Mouse (Mus musculus) midbrain, embryonic 15.5 days (tissue): Measurements from ENCODE around the gene F2rl1. TPM values are rescaled to one million over a fixed set of nuclear protein-coding genes. Genes with fewer than 3 reads are reported as not detected.

Experiments
- ATAC-seq: fragments of 200-750 bp; cut with Nextera tagmentation; replicated peaks from 2 replicates; pipeline ENCODE4 v1.8.0; 2017; ENCODE audit warnings: moderate TSS enrichment
- H3K27ac ChIP-seq: fragments of 300-500 bp; sonication (generic); 2 replicates; pipeline ENCODE4 v1.5.1; 2015; ENCODE audit warnings: mild to moderate bottlenecking, inconsistent platforms
- H3K27me3 ChIP-seq: fragments of 300-500 bp; sonication (generic); replicated peaks from 2 replicates; pipeline ENCODE4 v1.6.1; 2015; ENCODE audit warnings: inconsistent platforms
- H3K36me3 ChIP-seq: fragments of 300-500 bp; sonication (generic); replicated peaks from 2 replicates; pipeline ENCODE4 v1.6.1; 2015; ENCODE audit warnings: inconsistent platforms
- H3K4me1 ChIP-seq: fragments of 300-500 bp; sonication (generic); 2 replicates; pipeline ENCODE4 v1.6.1; 2015; ENCODE audit warnings: inconsistent platforms
- H3K4me2 ChIP-seq: fragments of 300-500 bp; sonication (generic); 2 replicates; pipeline ENCODE4 v1.6.1; 2015; ENCODE audit warnings: inconsistent platforms, mild to moderate bottlenecking, moderate library complexity
- H3K4me3 ChIP-seq: fragments of 300-500 bp; sonication (generic); 2 replicates; pipeline ENCODE4 v1.5.1; 2015; ENCODE audit warnings: mild to moderate bottlenecking, inconsistent platforms
- H3K9ac ChIP-seq: fragments of 300-500 bp; sonication (generic); 2 replicates; pipeline ENCODE4 v1.6.1; 2015; ENCODE audit warnings: mild to moderate bottlenecking, inconsistent platforms
- H3K9me3 ChIP-seq: fragments of 300-500 bp; sonication (generic); 2 replicates; pipeline ENCODE4 v1.6.1; 2016; ENCODE audit warnings: inconsistent platforms
- WGBS: fragments of 180-500 bp; shearing (Covaris S2); methylation state at CpG from one replicate; pipeline ENCODE4 v1.1.7; 2015; ENCODE audit warnings: mixed read lengths; 5-methylcytosine and 5-hydroxymethylcytosine counted together
- polyA plus RNA-seq: library from polyadenylated mRNA; unstranded; fragments of >200 nt; fragmentation: Nextera tagmentation; extraction: Ambion mirVana; gene quantifications from 2 replicates; pipeline ENCODE4 v1.2.1, GENCODE M21; 2015

The F2rl1 gene
- 0.14 and 0.15 TPM in 2 replicates for polyA plus RNA-seq

- WGBS = under 1% methylated on average over 54 of the region's 54 CpGs
- no peaks in the 10 kb centered on the region for H3K9me3 ChIP-seq
- no peak within 1 kb of the TSS for H3K27ac ChIP-seq
- no peaks in the 10 kb centered on the region for H3K36me3 ChIP-seq
- H3K27me3 ChIP-seq = peaks cover 43% of the 10 kb centered on the region
- peak within 1 kb of the TSS; percentile 32 for H3K4me3 ChIP-seq
- peak within 1 kb of the TSS; percentile 55 for H3K4me2 ChIP-seq
- H3K9ac ChIP-seq = peak within 1 kb of the TSS; percentile 4; the same call in 1 of the 2 replicates
- peak; percentile 64 for ATAC-seq
- H3K4me1 ChIP-seq = peaks cover 14% of the 10 kb centered on the region
Observed at GRCm38 (mm10) chr13:95524674-95525491, at the start of gene F2rl1. Gene F2rl1, minus strand, starts transcription at chr13:95525227.

- H3K4me1 ChIP-seq = no peaks in the 10 kb centered on the region
- no peaks in the 10 kb centered on the region for H3K36me3 ChIP-seq
- H3K9me3 ChIP-seq = no peaks in the 10 kb centered on the region
- no peaks in the 10 kb centered on the region for H3K27me3 ChIP-seq
- no peak overlapping the region for H3K4me3 ChIP-seq
- no peak overlapping the region for H3K27ac ChIP-seq
- H3K4me2 ChIP-seq = no peak overlapping the region
- no peak overlapping the region for H3K9ac ChIP-seq
- no peak for ATAC-seq
- WGBS = 95% methylated on average over 4 of the region's 4 CpGs
Observed at GRCm38 (mm10) chr13:95570877-95571276, 45.9 kb upstream of the F2rl1 start.

- H3K9me3 ChIP-seq = no peaks in the 10 kb centered on the region
- H3K4me2 ChIP-seq = no peak overlapping the region
- no peak for ATAC-seq
- H3K36me3 ChIP-seq = no peaks in the 10 kb centered on the region
- H3K4me3 ChIP-seq = no peak overlapping the region
- no peak overlapping the region for H3K9ac ChIP-seq
- no peak overlapping the region for H3K27ac ChIP-seq
- H3K27me3 ChIP-seq = no peaks in the 10 kb centered on the region
- no peaks in the 10 kb centered on the region for H3K4me1 ChIP-seq
Observed at GRCm38 (mm10) chr13:95569326-95569725, 44.3 kb upstream of the F2rl1 start.

GRCm38 (mm10) chr13:95568336-95568735 lies 43.3 kb upstream of the F2rl1 start:
- Histone ChIP-seq H3K9ac (no peak overlapping the region), H3K27me3 (no peaks in the 10 kb centered on the region), H3K9me3 (no peaks in the 10 kb centered on the region), H3K4me2 (no peak overlapping the region), H3K4me1 (no peaks in the 10 kb centered on the region), H3K27ac (no peak overlapping the region), H3K4me3 (no peak overlapping the region), H3K36me3 (no peaks in the 10 kb centered on the region)
- 96% methylated on average over 3 of the region's 3 CpGs for WGBS
- no peak for ATAC-seq

- Histone ChIP-seq H3K4me2 (no peak overlapping the region), H3K27me3 (no peaks in the 10 kb centered on the region), H3K9me3 (no peaks in the 10 kb centered on the region), H3K9ac (no peak overlapping the region), H3K4me1 (no peaks in the 10 kb centered on the region), H3K27ac (no peak overlapping the region), H3K4me3 (no peak overlapping the region), H3K36me3 (no peaks in the 10 kb centered on the region)
- ATAC-seq = no peak
- 95% methylated on average over 15 of the region's 15 CpGs for WGBS
Observed at GRCm38 (mm10) chr13:95566841-95567551, 42.0 kb upstream of the F2rl1 start.

GRCm38 (mm10) chr13:95563693-95564092 lies 38.7 kb upstream of the F2rl1 start:
- no peaks in the 10 kb centered on the region for H3K9me3 ChIP-seq
- ATAC-seq = peak; percentile 92
- 0% methylated on average over 3 of the region's 3 CpGs for WGBS
- no peaks in the 10 kb centered on the region for H3K36me3 ChIP-seq
- H3K4me2 ChIP-seq = no peak overlapping the region
- H3K4me1 ChIP-seq = no peaks in the 10 kb centered on the region
- H3K27ac ChIP-seq = no peak overlapping the region
- no peak overlapping the region for H3K4me3 ChIP-seq
- H3K27me3 ChIP-seq = no peaks in the 10 kb centered on the region
- no peak overlapping the region for H3K9ac ChIP-seq

GRCm38 (mm10) chr13:95563066-95563610 lies 38.1 kb upstream of the F2rl1 start:
- no peak overlapping the region for H3K4me2 ChIP-seq
- no peaks in the 10 kb centered on the region for H3K36me3 ChIP-seq
- ATAC-seq = 0 out of 2 replicates have a peak, but pooled peaks have one; percentile 37
- no peaks in the 10 kb centered on the region for H3K9me3 ChIP-seq
- no peak overlapping the region for H3K27ac ChIP-seq
- 61% methylated on average over 10 of the region's 10 CpGs for WGBS
- no peaks in the 10 kb centered on the region for H3K27me3 ChIP-seq
- H3K4me1 ChIP-seq = no peaks in the 10 kb centered on the region
- no peak overlapping the region for H3K4me3 ChIP-seq
- no peak overlapping the region for H3K9ac ChIP-seq

- ATAC-seq = no peak
- H3K36me3 ChIP-seq = no peaks in the 10 kb centered on the region
- no peaks in the 10 kb centered on the region for H3K4me1 ChIP-seq
- no peak overlapping the region for H3K4me3 ChIP-seq
- H3K27me3 ChIP-seq = no peaks in the 10 kb centered on the region
- no peak overlapping the region for H3K9ac ChIP-seq
- 0 out of 2 replicates have a peak overlapping the region, but pooled peaks have one; percentile 21 for H3K27ac ChIP-seq
- WGBS = 87% methylated on average over 7 of the region's 7 CpGs
- H3K9me3 ChIP-seq = no peaks in the 10 kb centered on the region
- H3K4me2 ChIP-seq = no peak overlapping the region
Observed at GRCm38 (mm10) chr13:95557326-95557725, 32.3 kb upstream of the F2rl1 start.

- no peaks in the 10 kb centered on the region; the same call in 1 of the 2 replicates for H3K4me1 ChIP-seq
- H3K27me3 ChIP-seq = no peaks in the 10 kb centered on the region
- ATAC-seq = no peak
- H3K9me3 ChIP-seq = no peaks in the 10 kb centered on the region
- H3K27ac ChIP-seq = no peak overlapping the region
- H3K4me2 ChIP-seq = no peak overlapping the region
- H3K36me3 ChIP-seq = no peaks in the 10 kb centered on the region
- no peak overlapping the region for H3K4me3 ChIP-seq
- no peak overlapping the region for H3K9ac ChIP-seq
- WGBS = 72% methylated on average over 11 of the region's 11 CpGs
Observed at GRCm38 (mm10) chr13:95553885-95554492, 29.0 kb upstream of the F2rl1 start.

- H3K9me3 ChIP-seq = no peaks in the 10 kb centered on the region
- 75% methylated on average over 2 of the region's 2 CpGs for WGBS
- no peak overlapping the region for H3K4me2 ChIP-seq
- peaks cover 15% of the 10 kb centered on the region for H3K4me1 ChIP-seq
- H3K36me3 ChIP-seq = no peaks in the 10 kb centered on the region
- no peak for ATAC-seq
- H3K27ac ChIP-seq = no peak overlapping the region
- H3K4me3 ChIP-seq = no peak overlapping the region
- no peak overlapping the region for H3K9ac ChIP-seq
- no peaks in the 10 kb centered on the region for H3K27me3 ChIP-seq
Observed at GRCm38 (mm10) chr13:95550636-95551370, 25.8 kb upstream of the F2rl1 start.

GRCm38 (mm10) chr13:95549421-95549820 lies 24.4 kb upstream of the F2rl1 start:
- ATAC-seq = no peak
- H3K4me2 ChIP-seq = no peak overlapping the region

More at GRCm38 (mm10) chr13:95549421-95549820, 24.4 kb upstream of the F2rl1 start:
- H3K9me3 ChIP-seq = no peaks in the 10 kb centered on the region
- 12% methylated on average over 3 of the region's 3 CpGs for WGBS
- H3K4me1 ChIP-seq = peaks cover 15% of the 10 kb centered on the region
- no peaks in the 10 kb centered on the region for H3K27me3 ChIP-seq
- H3K9ac ChIP-seq = no peak overlapping the region
- no peak overlapping the region for H3K27ac ChIP-seq
- no peaks in the 10 kb centered on the region for H3K36me3 ChIP-seq
- no peak overlapping the region for H3K4me3 ChIP-seq
